Mouse (Mus musculus) left cerebral cortex, postnatal 36 days (tissue): ENCODE results near the gene Fam162a. TPM values are rescaled to one million over a fixed set of nuclear protein-coding genes. Genes with fewer than 3 reads are reported as not detected.

Experiments used
- total RNA-seq, 2 experiments: library from RNA; stranded (reverse); gene quantifications; 2 replicates each; pipeline ENCODE4 v1.2.3; 2021

The Fam162a gene
- total RNA-seq, 2 experiments from 2014 or later, result 64.6 to 65.8 TPM

Other genes starting within 250 kb of the Fam162a start
- gene Parp14, start 200.1 kb downstream of the Fam162a start, total RNA-seq, result 1 to 10 TPM; 1.0 to 1.4 TPM
- 1 to 10 TPM; 1.8 to 2.9 TPM for gene Parp9, start 133.1 kb downstream of the Fam162a start, total RNA-seq
- gene Dtx3l, start 132.4 kb downstream of the Fam162a start, total RNA-seq, result 1 to 10 TPM; 3.9 to 4.2 TPM
- gene Kpna1, start 92.8 kb downstream of the Fam162a start, total RNA-seq, result 100 to 1,000 TPM; 135 to 137 TPM
- 1 to 10 TPM; 3.8 to 4.8 TPM for gene Wdr5b, start 30.4 kb downstream of the Fam162a start, total RNA-seq
- 10 to 100 TPM; 19.4 to 19.8 TPM for gene Ccdc58, start 91 bp upstream of the Fam162a start, total RNA-seq
- gene Csta1, start 59.6 kb upstream of the Fam162a start, total RNA-seq, result not detected
- gene Stfa2l1, start 85.2 kb upstream of the Fam162a start, total RNA-seq, result not detected
- not detected for gene Gm5483, start 112.6 kb upstream of the Fam162a start, total RNA-seq
- not detected for gene Gm5416, start 138.8 kb upstream of the Fam162a start, total RNA-seq
- not detected for gene 2010005H15Rik, start 149.9 kb upstream of the Fam162a start, total RNA-seq
- gene Stfa1, start 205.4 kb upstream of the Fam162a start, total RNA-seq, result not detected